Mouse (Mus musculus): ENCODE results near the gene Nrp2. TPM values are rescaled to one million over a fixed set of nuclear protein-coding genes. Genes with fewer than 3 reads are reported as not detected.
A peak's percentile ranks its signal among the peaks of the same experiment; 100 is the strongest.

Nrp2 gene
- polyA plus RNA-seq (2012; rRNA removed): 7.7 and 8.8 TPM in 2 replicates

DNA sequence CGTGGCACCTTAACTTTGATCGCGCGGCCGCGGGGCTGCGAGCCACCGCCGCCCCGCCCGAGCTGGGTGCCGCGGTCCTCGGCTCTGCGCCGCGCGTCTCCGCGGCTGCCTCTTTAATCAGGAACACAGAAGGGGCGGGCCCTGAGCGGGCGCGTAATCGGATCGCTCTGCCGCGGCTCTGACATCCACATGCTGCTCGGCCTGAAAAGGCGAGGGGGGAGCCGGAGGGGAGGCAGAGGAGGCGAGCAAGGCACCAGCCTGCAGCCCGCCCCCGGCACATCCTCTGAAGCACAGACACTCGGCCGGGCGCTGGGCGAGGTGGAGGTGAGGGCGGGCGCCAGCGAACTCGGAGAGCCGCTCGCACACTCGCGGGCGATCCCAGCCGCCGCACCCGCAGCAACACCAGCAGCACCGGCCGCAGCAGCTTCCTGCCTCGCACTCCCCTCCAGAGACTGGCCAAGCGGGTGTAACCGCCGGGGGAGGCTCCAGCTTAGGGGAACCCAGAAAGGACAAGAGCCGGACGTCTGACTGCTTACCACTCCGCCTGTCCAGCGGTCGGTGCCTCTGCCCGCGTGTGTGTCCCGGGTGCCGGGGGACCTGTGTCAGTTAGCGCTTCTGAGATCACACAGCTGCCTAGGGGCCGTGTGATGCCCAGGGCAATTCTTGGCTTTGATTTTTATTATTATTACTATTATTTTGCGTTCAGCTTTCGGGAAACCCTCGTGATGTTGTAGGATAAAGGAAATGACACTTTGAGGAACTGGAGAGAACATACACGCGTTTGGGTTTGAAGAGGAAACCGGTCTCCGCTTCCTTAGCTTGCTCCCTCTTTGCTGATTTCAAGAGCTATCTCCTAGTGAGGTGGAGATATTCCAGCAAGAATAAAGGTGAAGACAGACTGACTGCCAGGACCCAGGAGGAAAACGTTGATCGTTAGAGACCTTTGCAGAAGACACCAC lies at the start of gene Nrp2:
Gene Nrp2 (plus strand): TSS at position 128 of the 959 bp plus-strand sequence.
- TF ChIP-seq POLR2A (IDR thresholded peaks at IDR 0.05; ENCODE audit: extremely low read depth, insufficient read depth, low read length): peak; percentile 16; the same call in 1 of the 2 replicates
- TF ChIP-seq CTCF (IDR thresholded peaks at IDR 0.05; ENCODE audit: extremely low read depth, insufficient read depth, low read length): no peak
- H3K4me1 ChIP-seq (ENCODE audit: control insufficient read depth, insufficient read depth, low read length): no peaks in the 10 kb centered on the region
- H3K4me3 ChIP-seq (ENCODE audit: insufficient read depth, low read length): peak within 1 kb of the TSS; percentile 75
- peak within 1 kb of the TSS; percentile 72; the same call in 1 of the 2 replicates for H3K27ac ChIP-seq (ENCODE audit: insufficient read depth, low read length)

DNA sequence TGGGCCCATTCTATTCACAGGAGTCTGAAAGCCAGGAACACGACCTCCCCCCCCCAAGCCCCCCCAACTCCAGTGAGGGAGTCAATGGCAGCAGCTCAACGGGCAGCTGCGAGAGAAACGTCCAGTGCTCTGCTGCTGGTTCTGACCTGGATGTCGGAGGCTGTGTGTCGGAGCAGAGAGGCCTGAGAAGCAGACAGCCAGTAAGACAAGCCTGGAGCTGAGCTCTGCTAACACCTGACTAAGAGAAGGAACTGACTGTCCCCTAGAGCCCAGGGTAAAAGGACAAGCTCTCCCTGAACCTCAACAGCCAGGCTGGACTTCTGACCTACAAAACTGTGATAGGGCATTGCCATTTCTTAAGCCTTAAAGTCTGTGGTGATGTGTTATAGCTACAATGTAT lies 48.6 kb upstream of the Nrp2 start:
- TF ChIP-seq CTCF (IDR thresholded peaks at IDR 0.05; ENCODE audit: extremely low read depth, insufficient read depth, low read length) (no peak), POLR2A (IDR thresholded peaks at IDR 0.05; ENCODE audit: extremely low read depth, insufficient read depth, low read length) (no peak)
- Histone ChIP-seq H3K4me1 (ENCODE audit: control insufficient read depth, insufficient read depth, low read length) (no peaks in the 10 kb centered on the region), H3K4me3 (ENCODE audit: insufficient read depth, low read length) (no peak overlapping the region), H3K27ac (ENCODE audit: insufficient read depth, low read length) (no peak overlapping the region)

DNA sequence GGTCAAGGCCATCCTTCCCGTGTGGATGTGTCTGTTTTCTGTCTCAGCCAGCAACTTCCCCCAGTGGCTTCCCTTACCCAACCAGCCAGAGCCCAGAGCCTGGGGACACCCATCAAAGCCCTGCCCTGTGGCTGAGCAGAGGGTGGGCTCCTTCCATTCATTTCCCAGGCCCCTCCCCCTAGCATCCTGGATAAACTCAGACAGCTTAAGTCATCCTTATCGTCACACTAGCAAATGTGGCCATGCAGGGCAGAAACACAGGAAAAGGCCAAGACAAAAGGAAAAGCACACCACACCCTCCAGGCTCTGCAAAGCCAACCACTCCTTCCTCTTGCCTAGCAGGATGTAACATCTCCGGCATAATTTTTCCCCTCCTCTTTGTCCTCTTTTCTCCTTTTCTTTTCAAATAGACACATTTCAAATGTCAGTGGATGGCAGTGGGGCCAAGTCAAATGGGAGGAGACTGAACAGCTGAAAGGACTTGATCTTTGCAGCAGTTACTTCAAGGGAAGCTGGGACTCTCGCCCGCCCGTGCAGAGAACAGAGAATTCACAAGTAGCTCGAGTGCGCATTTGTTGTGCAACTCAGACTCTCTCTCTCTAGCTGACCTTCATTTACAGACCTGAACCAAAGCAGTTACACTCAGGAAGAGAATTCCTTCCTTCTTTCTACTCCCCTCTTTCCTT lies 38.0 kb upstream of the Nrp2 start:
- Histone ChIP-seq H3K27ac (ENCODE audit: insufficient read depth, low read length) (no peak overlapping the region), H3K4me3 (ENCODE audit: insufficient read depth, low read length) (no peak overlapping the region), H3K4me1 (ENCODE audit: control insufficient read depth, insufficient read depth, low read length) (no peaks in the 10 kb centered on the region)
- TF ChIP-seq CTCF (IDR thresholded peaks at IDR 0.05; ENCODE audit: extremely low read depth, insufficient read depth, low read length): no peak
- no peak for TF ChIP-seq POLR2A (IDR thresholded peaks at IDR 0.05; ENCODE audit: extremely low read depth, insufficient read depth, low read length)

DNA sequence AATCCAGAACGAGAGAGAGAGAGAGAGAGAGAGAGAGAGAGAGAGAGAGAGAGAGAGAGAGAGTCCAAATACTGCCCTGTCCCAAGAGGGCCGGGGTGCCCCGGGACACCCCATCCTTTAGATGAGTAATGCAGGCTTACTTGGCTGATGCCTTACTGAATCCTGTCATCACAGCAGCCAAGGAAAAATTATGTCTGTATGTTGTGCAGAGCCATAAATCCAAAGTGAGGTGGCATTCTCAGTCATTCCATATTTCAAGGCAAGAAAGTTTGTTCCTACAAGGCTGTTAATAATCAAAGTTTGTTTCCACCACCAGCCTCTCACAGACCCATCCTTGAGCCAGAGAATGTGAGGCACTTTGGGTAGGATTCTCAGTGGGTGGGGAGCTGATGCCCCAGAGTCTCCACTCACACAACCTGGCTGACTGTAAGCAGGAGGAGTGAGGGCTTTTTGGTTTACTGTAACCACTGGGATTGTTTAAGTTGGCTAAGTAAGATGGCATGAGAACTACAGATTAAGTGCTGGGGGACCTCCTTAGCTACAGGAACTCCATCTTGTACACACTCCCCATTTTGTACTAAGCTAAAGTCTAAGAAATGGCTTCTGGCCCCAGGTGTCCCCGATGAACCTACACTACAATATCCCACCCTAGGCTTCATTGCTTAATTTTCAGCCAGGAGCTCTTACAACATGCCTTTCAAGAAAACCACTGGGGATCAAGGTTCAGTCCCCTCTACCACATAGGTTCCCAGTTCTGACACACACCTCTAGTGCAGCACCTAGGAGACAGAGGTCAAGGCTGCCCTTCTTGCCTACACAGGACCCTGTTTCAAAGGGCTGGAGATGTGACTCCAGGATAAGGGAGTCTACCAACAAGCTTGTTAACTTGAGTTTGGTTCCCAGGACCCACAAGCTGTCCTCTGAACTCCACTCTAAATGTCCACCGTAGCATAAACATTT lies 37.0 kb upstream of the Nrp2 start:
- TF ChIP-seq CTCF (IDR thresholded peaks at IDR 0.05; ENCODE audit: extremely low read depth, insufficient read depth, low read length) (no peak), POLR2A (IDR thresholded peaks at IDR 0.05; ENCODE audit: extremely low read depth, insufficient read depth, low read length) (no peak)
- H3K4me3 ChIP-seq (ENCODE audit: insufficient read depth, low read length): no peak overlapping the region
- H3K4me1 ChIP-seq (ENCODE audit: control insufficient read depth, insufficient read depth, low read length): no peaks in the 10 kb centered on the region
- no peak overlapping the region for H3K27ac ChIP-seq (ENCODE audit: insufficient read depth, low read length)

DNA sequence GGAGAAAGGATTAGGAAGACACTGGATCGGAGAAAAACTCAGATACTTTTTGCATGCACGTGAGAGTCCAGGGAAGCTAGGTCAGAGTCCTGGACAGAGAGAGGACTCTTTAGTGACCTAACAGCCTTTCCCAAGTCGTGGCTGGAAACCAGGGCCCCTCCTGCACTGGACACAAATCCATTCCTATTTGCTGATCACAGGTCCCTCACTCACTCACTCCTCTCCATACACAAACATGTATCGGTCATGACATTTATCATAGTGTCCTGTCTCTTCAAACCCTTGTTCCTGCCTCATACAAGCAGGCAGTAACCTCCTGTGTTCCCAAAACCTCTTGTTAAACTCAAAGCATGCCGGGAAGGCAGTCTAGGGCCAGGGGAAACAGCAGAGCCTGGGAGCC lies 36.3 kb upstream of the Nrp2 start:
- H3K4me1 ChIP-seq (ENCODE audit: control insufficient read depth, insufficient read depth, low read length): no peaks in the 10 kb centered on the region
- no peak overlapping the region for H3K27ac ChIP-seq (ENCODE audit: insufficient read depth, low read length)
- TF ChIP-seq CTCF (IDR thresholded peaks at IDR 0.05; ENCODE audit: extremely low read depth, insufficient read depth, low read length) (no peak), POLR2A (IDR thresholded peaks at IDR 0.05; ENCODE audit: extremely low read depth, insufficient read depth, low read length) (no peak)
- no peak overlapping the region for H3K4me3 ChIP-seq (ENCODE audit: insufficient read depth, low read length)

DNA sequence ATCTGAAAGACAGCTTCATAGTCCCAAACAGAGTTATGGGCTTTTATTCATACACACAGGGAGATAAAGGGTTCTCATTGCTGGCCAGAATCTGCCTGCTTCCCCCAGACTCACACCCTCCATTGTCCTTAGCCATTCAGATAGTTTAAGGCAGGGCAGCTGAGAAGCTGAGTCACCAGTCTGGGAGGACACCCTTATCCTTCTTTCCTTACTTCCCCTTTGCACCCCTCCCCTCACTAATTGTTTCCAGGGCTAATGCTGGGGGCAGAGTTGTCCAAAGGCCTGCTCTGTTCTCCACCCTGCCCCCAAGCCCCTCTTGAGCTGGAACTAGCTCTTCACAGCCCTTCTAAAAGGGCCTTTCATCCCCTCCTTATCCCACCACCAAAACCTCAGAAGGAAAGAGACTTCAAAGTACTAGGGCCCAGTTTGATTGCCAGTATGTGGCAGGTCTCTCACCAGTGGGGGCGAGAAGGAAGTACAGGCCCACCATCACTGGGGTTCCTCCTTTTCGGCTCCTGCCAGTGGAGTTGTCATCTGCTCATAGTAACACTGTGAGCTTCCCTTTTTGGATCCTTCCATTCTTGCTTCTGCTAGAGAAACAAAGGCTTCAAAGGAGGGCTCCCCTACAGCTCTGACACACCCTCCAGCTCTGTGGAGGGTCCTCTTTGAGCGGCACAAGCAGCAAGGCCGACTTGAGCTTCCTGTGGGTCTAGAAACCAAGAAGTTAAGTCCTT lies 24.3 kb upstream of the Nrp2 start:
- no peak overlapping the region for H3K4me3 ChIP-seq (ENCODE audit: insufficient read depth, low read length)
- no peak overlapping the region for H3K27ac ChIP-seq (ENCODE audit: insufficient read depth, low read length)
- TF ChIP-seq POLR2A (IDR thresholded peaks at IDR 0.05; ENCODE audit: extremely low read depth, insufficient read depth, low read length) (no peak), CTCF (IDR thresholded peaks at IDR 0.05; ENCODE audit: extremely low read depth, insufficient read depth, low read length) (no peak)
- H3K4me1 ChIP-seq (ENCODE audit: control insufficient read depth, insufficient read depth, low read length): no peaks in the 10 kb centered on the region

DNA sequence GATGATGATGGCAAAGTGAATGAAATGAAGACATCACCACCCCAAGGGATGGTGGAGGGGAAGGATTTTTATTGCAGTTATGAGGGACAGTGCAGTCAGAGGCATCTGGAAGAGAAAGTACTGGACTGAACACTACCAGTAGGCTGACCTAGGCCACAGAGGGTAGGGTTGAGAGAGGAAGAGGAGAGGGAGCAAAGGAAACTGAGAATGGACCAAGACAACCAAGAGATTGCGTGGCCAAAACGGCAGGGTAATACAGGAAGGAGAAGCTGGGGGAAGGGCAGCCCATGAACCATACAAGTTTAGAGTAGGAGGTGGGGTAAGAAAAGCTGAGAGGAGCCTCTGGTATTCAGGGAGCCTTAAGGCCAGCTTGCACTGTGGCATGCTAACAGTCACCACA lies 23.6 kb upstream of the Nrp2 start:
- H3K27ac ChIP-seq (ENCODE audit: insufficient read depth, low read length): no peak overlapping the region
- TF ChIP-seq POLR2A (IDR thresholded peaks at IDR 0.05; ENCODE audit: extremely low read depth, insufficient read depth, low read length): no peak
- TF ChIP-seq CTCF (IDR thresholded peaks at IDR 0.05; ENCODE audit: extremely low read depth, insufficient read depth, low read length): no peak
- no peak overlapping the region for H3K4me3 ChIP-seq (ENCODE audit: insufficient read depth, low read length)
- H3K4me1 ChIP-seq (ENCODE audit: control insufficient read depth, insufficient read depth, low read length): no peaks in the 10 kb centered on the region

DNA sequence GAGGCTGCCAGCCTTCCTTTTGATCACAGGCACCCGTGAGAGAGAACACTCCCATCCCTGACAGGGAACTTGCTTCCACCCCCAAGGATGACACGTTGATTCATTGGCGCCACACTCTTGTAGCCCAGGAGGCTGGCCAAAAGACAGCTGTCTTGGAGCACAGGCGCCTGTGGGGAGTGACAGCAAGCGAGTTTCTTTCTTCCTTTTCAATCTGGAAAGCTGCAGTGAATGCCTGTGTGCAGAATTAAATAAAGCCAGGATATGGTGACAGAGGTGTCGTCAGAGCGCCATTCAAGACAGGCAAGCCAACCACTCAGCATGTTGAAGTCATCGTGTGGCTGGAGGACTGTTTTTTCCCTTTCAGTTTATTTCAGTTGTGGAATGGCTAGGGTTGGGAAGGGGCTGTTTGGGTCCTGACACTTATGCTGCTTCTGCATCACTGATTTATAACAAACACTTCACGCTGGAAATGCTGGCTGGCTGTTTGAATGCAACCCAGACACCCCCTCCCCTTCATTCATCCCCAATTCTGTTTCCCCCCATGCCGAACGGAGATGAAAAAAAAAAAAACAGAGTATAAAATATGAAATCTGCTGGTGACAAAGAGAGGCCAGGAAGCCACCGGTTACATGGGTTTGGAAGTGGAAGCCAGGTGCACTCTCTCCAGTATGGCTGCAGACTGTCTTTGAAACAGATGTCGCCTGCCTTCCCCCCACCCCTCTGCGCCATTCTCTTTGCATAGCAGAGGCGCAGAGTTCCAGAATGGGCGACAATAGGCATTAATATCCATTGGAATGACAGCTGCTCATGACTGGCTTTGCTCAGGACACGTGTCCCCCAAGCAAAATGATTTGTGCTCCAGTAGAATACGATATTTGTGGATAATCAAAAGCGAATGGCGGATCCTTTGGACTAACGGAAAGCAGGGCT lies 20.4 kb upstream of the Nrp2 start:
- no peak overlapping the region for H3K27ac ChIP-seq (ENCODE audit: insufficient read depth, low read length)
- no peak overlapping the region for H3K4me3 ChIP-seq (ENCODE audit: insufficient read depth, low read length)
- TF ChIP-seq CTCF (IDR thresholded peaks at IDR 0.05; ENCODE audit: extremely low read depth, insufficient read depth, low read length): no peak
- no peak for TF ChIP-seq POLR2A (IDR thresholded peaks at IDR 0.05; ENCODE audit: extremely low read depth, insufficient read depth, low read length)
- H3K4me1 ChIP-seq (ENCODE audit: control insufficient read depth, insufficient read depth, low read length): peaks cover 1% of the 10 kb centered on the region
